Mouse (Mus musculus): ENCODE results near the gene Rhcg. TPM values are rescaled to one million over a fixed set of nuclear protein-coding genes. Genes with fewer than 3 reads are reported as not detected.
A peak's percentile ranks its signal among the peaks of the same experiment; 100 is the strongest.

Gene Rhcg
- polyA plus RNA-seq, 1 experiment from 2014 or later: 2.5 TPM

DNA sequence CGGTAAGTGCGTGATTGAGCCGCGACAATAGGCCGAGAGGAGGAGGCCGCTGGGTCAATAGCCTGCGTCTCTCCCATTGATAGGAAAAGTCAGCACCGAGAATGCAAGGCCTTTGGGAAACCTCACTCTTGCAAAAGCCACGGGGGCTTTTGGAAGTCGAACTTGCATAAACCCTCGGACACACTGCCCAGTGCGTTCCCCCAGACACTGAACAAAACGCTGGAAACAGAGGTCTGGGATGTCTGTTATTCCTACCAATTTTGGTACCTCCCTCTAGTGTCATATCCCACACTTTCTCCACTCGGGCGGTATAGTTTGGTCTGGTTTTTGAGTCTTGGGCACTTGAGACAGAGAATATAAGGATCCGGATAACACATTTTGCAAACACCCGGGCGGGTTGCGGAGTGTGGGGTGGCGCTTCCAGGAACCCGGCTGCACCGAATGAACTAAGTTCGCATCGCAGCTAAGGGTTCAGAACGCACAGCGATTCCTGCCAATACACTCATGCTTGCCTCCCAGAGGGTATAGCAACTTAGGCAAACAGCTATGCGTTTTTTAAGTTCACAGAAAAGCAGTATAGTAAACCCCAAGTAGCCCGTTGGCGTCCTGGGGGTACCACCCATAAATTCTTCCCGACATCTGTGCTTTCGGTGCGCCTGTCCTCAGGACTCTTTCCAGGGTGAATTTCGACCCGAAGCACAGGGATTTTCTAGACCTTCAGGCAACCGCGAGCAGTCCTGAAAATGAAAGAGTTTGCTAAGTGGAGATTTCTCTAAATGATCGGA is 73.0 kb downstream of the Rhcg start:
- peak overlapping the region; percentile 62 for H3K4me2 ChIP-seq (replicated peaks)
- H3K27ac ChIP-seq: peak overlapping the region; percentile 92
- H3K4me1 ChIP-seq (replicated peaks): peaks cover 66% of the 10 kb centered on the region
- no peaks in the 10 kb centered on the region for H3K9me3 ChIP-seq
- peaks cover 88% of the 10 kb centered on the region for H3K27me3 ChIP-seq
- WGBS: 3% methylated on average over 37 of the region's 37 CpGs
- H3K9ac ChIP-seq (replicated peaks): peak overlapping the region; percentile 60
- ATAC-seq: no peak
- no peaks in the 10 kb centered on the region for H3K36me3 ChIP-seq
- peak overlapping the region; percentile 34 for H3K4me3 ChIP-seq (replicated peaks)

Other genes with a start within 250 kb of the Rhcg start
- 6.3 and 7.5 TPM in 2 replicates for gene Rlbp1, start 230.6 kb downstream of the Rhcg start, polyA plus RNA-seq (2015; fragmentation: Nextera tagmentation; extraction: Ambion mirVana)
- gene Fanci, start 225.7 kb downstream of the Rhcg start, polyA plus RNA-seq (2015; fragmentation: Nextera tagmentation; extraction: Ambion mirVana): 4.9 and 5.3 TPM in 2 replicates
- 22.0 and 23.8 TPM in 2 replicates for gene Polg, start 151.3 kb downstream of the Rhcg start, polyA plus RNA-seq (2015; fragmentation: Nextera tagmentation; extraction: Ambion mirVana)
- gene Ticrr, start 42.5 kb upstream of the Rhcg start, polyA plus RNA-seq (2015; fragmentation: Nextera tagmentation; extraction: Ambion mirVana): 3.4 and 4.9 TPM in 2 replicates
- gene Kif7, start 98.1 kb upstream of the Rhcg start, polyA plus RNA-seq (2015; fragmentation: Nextera tagmentation; extraction: Ambion mirVana): 2.2 and 3.0 TPM in 2 replicates
- not detected in 2 replicates for gene Plin1, start 115.2 kb upstream of the Rhcg start, polyA plus RNA-seq (2015; fragmentation: Nextera tagmentation; extraction: Ambion mirVana)
- gene Pex11a, start 125.5 kb upstream of the Rhcg start, polyA plus RNA-seq (2015; fragmentation: Nextera tagmentation; extraction: Ambion mirVana): 11.8 and 13.7 TPM in 2 replicates
- 0.08 and 0.27 TPM in 2 replicates for gene Wdr93, start 125.5 kb upstream of the Rhcg start, polyA plus RNA-seq (2015; fragmentation: Nextera tagmentation; extraction: Ambion mirVana)
- gene Mesp1, start 176.1 kb upstream of the Rhcg start, polyA plus RNA-seq (2015; fragmentation: Nextera tagmentation; extraction: Ambion mirVana): not detected in 2 replicates
- gene Mesp2, start 193.1 kb upstream of the Rhcg start, polyA plus RNA-seq (2015; fragmentation: Nextera tagmentation; extraction: Ambion mirVana): 0.57 and 0.65 TPM in 2 replicates
- 1.9 and 2.1 TPM in 2 replicates for gene Anpep, start 243.4 kb upstream of the Rhcg start, polyA plus RNA-seq (2015; fragmentation: Nextera tagmentation; extraction: Ambion mirVana)

All from midbrain, embryonic 13.5 days (tissue).